Mouse (Mus musculus) stomach, embryonic 14.5 days (tissue): ENCODE data around the gene Tmem89. TPM values are rescaled to one million over a fixed set of nuclear protein-coding genes. Genes with fewer than 3 reads are reported as not detected.

Experiments
- ATAC-seq: fragments of 200-750 bp; cut with Nextera tagmentation; 2 replicates; pipeline ENCODE4 v1.8.0; 2017; ENCODE audit warnings: low read depth, moderate TSS enrichment; ENCODE audit not compliant: insufficient number of reproducible peaks, insufficient read depth, low FRiP score
- H3K27ac ChIP-seq: fragments of 300-500 bp; sonication (generic); 2 replicates; pipeline ENCODE4 v1.5.1; 2014; ENCODE audit warnings: mild to moderate bottlenecking, low read length, moderate library complexity, mixed read lengths
- H3K27me3 ChIP-seq: fragments of 300-500 bp; sonication (generic); 2 replicates; pipeline ENCODE4 v1.6.1; 2014; ENCODE audit warnings: low read length, control low read depth, mixed read lengths; ENCODE audit not compliant: control insufficient read depth, insufficient read depth
- H3K36me3 ChIP-seq: fragments of 300-500 bp; sonication (generic); 2 replicates; pipeline ENCODE4 v1.6.1; 2014; ENCODE audit warnings: mild to moderate bottlenecking, control low read depth, low read length, moderate library complexity, mixed read lengths; ENCODE audit not compliant: control insufficient read depth, insufficient read depth
- H3K4me1 ChIP-seq: fragments of 300-500 bp; sonication (generic); 2 replicates; pipeline ENCODE4 v1.6.1; 2014; ENCODE audit warnings: low read length, control low read depth, mixed read lengths; ENCODE audit not compliant: control insufficient read depth, insufficient read depth
- H3K4me2 ChIP-seq: fragments of 300-500 bp; sonication (generic); replicated peaks from 2 replicates; pipeline ENCODE4 v1.6.1; 2014; ENCODE audit warnings: low read depth, low read length, control low read depth
- H3K4me3 ChIP-seq: fragments of 300-500 bp; sonication (generic); 2 replicates; pipeline ENCODE4 v1.5.1; 2014; ENCODE audit warnings: low read depth, low read length, control low read depth
- H3K9ac ChIP-seq: fragments of 300-500 bp; sonication (generic); replicated peaks from 2 replicates; pipeline ENCODE4 v1.6.1; 2014; ENCODE audit warnings: low read depth, mild to moderate bottlenecking, control low read depth, low read length, moderate library complexity, mixed read lengths
- H3K9me3 ChIP-seq: fragments of 300-500 bp; sonication (generic); 2 replicates; pipeline ENCODE4 v1.6.1; 2016; ENCODE audit warnings: low read depth, low read length, control low read depth; ENCODE audit not compliant: control insufficient read depth
- whole genome bisulfite sequencing: fragments of 180-500 bp; shearing (Covaris S2); extraction: QIAGEN DNeasy Blood & Tissue Kit; methylation state at CpG from one replicate; pipeline ENCODE4 v1.1.7; 2014; 5-methylcytosine and 5-hydroxymethylcytosine counted together
- polyA plus RNA-seq: library from polyadenylated mRNA; unstranded; fragments of >200 nt; fragmentation: Nextera tagmentation; extraction: Ambion mirVana; gene quantifications from 2 replicates; pipeline ENCODE4 v1.2.1, GENCODE M21; 2014

Gene Tmem89
- polyA plus RNA-seq, 1 experiment from 2014 or later, result not detected

- no peak for ATAC-seq
- H3K27me3 ChIP-seq, result no peaks in the 10 kb centered on the region
- H3K4me2 ChIP-seq, result no peak overlapping the region
- H3K4me3 ChIP-seq, result no peak overlapping the region
- H3K4me1 ChIP-seq, result peaks cover 5% of the 10 kb centered on the region; the same call in 1 of the 2 replicates
- no peak overlapping the region for H3K27ac ChIP-seq
- no peak overlapping the region for H3K9ac ChIP-seq
- no peaks in the 10 kb centered on the region for H3K9me3 ChIP-seq
- 82% methylated on average over 9 of the region's 9 CpGs for WGBS
- H3K36me3 ChIP-seq, result peaks cover 79% of the 10 kb centered on the region
Observed at GRCm38 (mm10) chr9:108945111-108945510, 30.7 kb downstream of the Tmem89 start.

GRCm38 (mm10) chr9:108945608-108946007 lies 31.2 kb downstream of the Tmem89 start:
- Histone ChIP-seq H3K9ac (no peak overlapping the region), H3K27ac (no peak overlapping the region), H3K4me2 (no peak overlapping the region), H3K9me3 (no peaks in the 10 kb centered on the region), H3K4me1 (peaks cover 5% of the 10 kb centered on the region; the same call in 1 of the 2 replicates), H3K4me3 (no peak overlapping the region), H3K36me3 (peaks cover 74% of the 10 kb centered on the region), H3K27me3 (no peaks in the 10 kb centered on the region)
- no peak for ATAC-seq
- 89% methylated on average over 5 of the region's 5 CpGs for WGBS

GRCm38 (mm10) chr9:108949231-108949966 lies 35.0 kb downstream of the Tmem89 start:
- no peaks in the 10 kb centered on the region for H3K9me3 ChIP-seq
- peaks cover 54% of the 10 kb centered on the region for H3K36me3 ChIP-seq
- no peak overlapping the region for H3K4me3 ChIP-seq
- no peak overlapping the region for H3K9ac ChIP-seq
- peak; percentile 72; the same call in 1 of the 2 replicates for ATAC-seq
- no peak overlapping the region for H3K4me2 ChIP-seq
- WGBS, result 58% methylated on average over 13 of the region's 13 CpGs
- peaks cover 5% of the 10 kb centered on the region; the same call in 1 of the 2 replicates for H3K4me1 ChIP-seq
- peak overlapping the region; percentile 57 for H3K27ac ChIP-seq
- no peaks in the 10 kb centered on the region for H3K27me3 ChIP-seq

- 83% methylated on average over 9 of the region's 9 CpGs for WGBS
- H3K27me3 ChIP-seq, result no peaks in the 10 kb centered on the region
- no peak for ATAC-seq
- no peak overlapping the region for H3K4me3 ChIP-seq
- no peak overlapping the region for H3K9ac ChIP-seq
- H3K4me2 ChIP-seq, result no peak overlapping the region
- H3K27ac ChIP-seq, result peak overlapping the region; percentile 57
- peaks cover 5% of the 10 kb centered on the region; the same call in 1 of the 2 replicates for H3K4me1 ChIP-seq
- H3K36me3 ChIP-seq, result peaks cover 48% of the 10 kb centered on the region
- H3K9me3 ChIP-seq, result no peaks in the 10 kb centered on the region
Observed at GRCm38 (mm10) chr9:108949967-108950728, 35.7 kb downstream of the Tmem89 start.

GRCm38 (mm10) chr9:108953081-108953636 lies 38.7 kb downstream of the Tmem89 start, which contains the start of gene Col7a1:
Gene Col7a1, plus strand, starts transcription at chr9:108953586.
- H3K9ac ChIP-seq, result 0 out of 2 replicates have a peak within 1 kb of the TSS, but pooled peaks have one; percentile 18
- H3K27ac ChIP-seq, result no peak within 1 kb of the TSS
- peak within 1 kb of the TSS; percentile 39 for H3K4me2 ChIP-seq
- H3K27me3 ChIP-seq, result no peaks in the 10 kb centered on the region
- ATAC-seq, result no peak
- H3K4me3 ChIP-seq, result peak within 1 kb of the TSS; percentile 21
- peaks cover 5% of the 10 kb centered on the region; the same call in 1 of the 2 replicates for H3K4me1 ChIP-seq
- WGBS, result 10% methylated on average over 15 of the region's 15 CpGs
- H3K36me3 ChIP-seq, result peaks cover 20% of the 10 kb centered on the region
- no peaks in the 10 kb centered on the region for H3K9me3 ChIP-seq

GRCm38 (mm10) chr9:108955241-108955640 lies 40.8 kb downstream of the Tmem89 start:
- WGBS, result 87% methylated on average over 11 of the region's 11 CpGs
- Histone ChIP-seq H3K36me3 (peaks cover 3% of the 10 kb centered on the region; the same call in 1 of the 2 replicates), H3K9me3 (no peaks in the 10 kb centered on the region), H3K4me1 (no peaks in the 10 kb centered on the region), H3K9ac (no peak overlapping the region), H3K4me3 (no peak overlapping the region), H3K4me2 (no peak overlapping the region), H3K27ac (no peak overlapping the region), H3K27me3 (no peaks in the 10 kb centered on the region)
- ATAC-seq, result no peak

- H3K4me1 ChIP-seq, result no peaks in the 10 kb centered on the region
- no peaks in the 10 kb centered on the region for H3K9me3 ChIP-seq
- 86% methylated on average over 11 of the region's 11 CpGs for WGBS
- no peak overlapping the region for H3K4me2 ChIP-seq
- peaks cover 3% of the 10 kb centered on the region; the same call in 1 of the 2 replicates for H3K36me3 ChIP-seq
- no peak overlapping the region for H3K9ac ChIP-seq
- ATAC-seq, result no peak
- H3K4me3 ChIP-seq, result no peak overlapping the region
- H3K27me3 ChIP-seq, result no peaks in the 10 kb centered on the region
- no peak overlapping the region for H3K27ac ChIP-seq
Observed at GRCm38 (mm10) chr9:108955846-108956245, 41.4 kb downstream of the Tmem89 start.

GRCm38 (mm10) chr9:108963577-108963976 lies 49.2 kb downstream of the Tmem89 start:
- Histone ChIP-seq H3K4me1 (no peaks in the 10 kb centered on the region), H3K9me3 (no peaks in the 10 kb centered on the region), H3K27ac (no peak overlapping the region), H3K4me3 (no peak overlapping the region), H3K27me3 (no peaks in the 10 kb centered on the region), H3K36me3 (no peaks in the 10 kb centered on the region), H3K9ac (no peak overlapping the region), H3K4me2 (no peak overlapping the region)
- 76% methylated on average over 3 of the region's 3 CpGs for WGBS
- ATAC-seq, result no peak
